Mouse (Mus musculus) midbrain, embryonic 15.5 days (tissue): ENCODE data around the gene Wdr38. TPM values are rescaled to one million over a fixed set of nuclear protein-coding genes. Genes with fewer than 3 reads are reported as not detected.

Experiments used
- ATAC-seq: fragments of 200-750 bp; cut with Nextera tagmentation; replicated peaks from 2 replicates; pipeline ENCODE4 v1.8.0; 2017; ENCODE audit warnings: moderate TSS enrichment
- H3K27ac ChIP-seq: fragments of 300-500 bp; sonication (generic); 2 replicates; pipeline ENCODE4 v1.5.1; 2015; ENCODE audit warnings: mild to moderate bottlenecking, inconsistent platforms
- H3K27me3 ChIP-seq: fragments of 300-500 bp; sonication (generic); replicated peaks from 2 replicates; pipeline ENCODE4 v1.6.1; 2015; ENCODE audit warnings: inconsistent platforms
- H3K36me3 ChIP-seq: fragments of 300-500 bp; sonication (generic); replicated peaks from 2 replicates; pipeline ENCODE4 v1.6.1; 2015; ENCODE audit warnings: inconsistent platforms
- H3K4me1 ChIP-seq: fragments of 300-500 bp; sonication (generic); 2 replicates; pipeline ENCODE4 v1.6.1; 2015; ENCODE audit warnings: inconsistent platforms
- H3K4me2 ChIP-seq: fragments of 300-500 bp; sonication (generic); 2 replicates; pipeline ENCODE4 v1.6.1; 2015; ENCODE audit warnings: inconsistent platforms, mild to moderate bottlenecking, moderate library complexity
- H3K4me3 ChIP-seq: fragments of 300-500 bp; sonication (generic); 2 replicates; pipeline ENCODE4 v1.5.1; 2015; ENCODE audit warnings: mild to moderate bottlenecking, inconsistent platforms
- H3K9ac ChIP-seq: fragments of 300-500 bp; sonication (generic); 2 replicates; pipeline ENCODE4 v1.6.1; 2015; ENCODE audit warnings: mild to moderate bottlenecking, inconsistent platforms
- H3K9me3 ChIP-seq: fragments of 300-500 bp; sonication (generic); 2 replicates; pipeline ENCODE4 v1.6.1; 2016; ENCODE audit warnings: inconsistent platforms
- WGBS: fragments of 180-500 bp; shearing (Covaris S2); methylation state at CpG from one replicate; pipeline ENCODE4 v1.1.7; 2015; ENCODE audit warnings: mixed read lengths; 5-methylcytosine and 5-hydroxymethylcytosine counted together
- polyA plus RNA-seq: library from polyadenylated mRNA; unstranded; fragments of >200 nt; fragmentation: Nextera tagmentation; extraction: Ambion mirVana; gene quantifications from 2 replicates; pipeline ENCODE4 v1.2.1, GENCODE M21; 2015

Wdr38 gene
- polyA plus RNA-seq, 1 experiment from 2014 or later = 1.8 TPM

- Histone ChIP-seq H3K4me1 (no peaks in the 10 kb centered on the region), H3K4me3 (no peak overlapping the region), H3K36me3 (no peaks in the 10 kb centered on the region), H3K9me3 (no peaks in the 10 kb centered on the region), H3K4me2 (no peak overlapping the region), H3K27ac (no peak overlapping the region), H3K27me3 (no peaks in the 10 kb centered on the region), H3K9ac (no peak overlapping the region)
- no peak for ATAC-seq
- WGBS = 86% methylated on average over 3 of the region's 3 CpGs
These were observed 22.1 kb upstream of the Wdr38 start for GRCm38 (mm10) chr2:38975181-38975580.

DNA sequence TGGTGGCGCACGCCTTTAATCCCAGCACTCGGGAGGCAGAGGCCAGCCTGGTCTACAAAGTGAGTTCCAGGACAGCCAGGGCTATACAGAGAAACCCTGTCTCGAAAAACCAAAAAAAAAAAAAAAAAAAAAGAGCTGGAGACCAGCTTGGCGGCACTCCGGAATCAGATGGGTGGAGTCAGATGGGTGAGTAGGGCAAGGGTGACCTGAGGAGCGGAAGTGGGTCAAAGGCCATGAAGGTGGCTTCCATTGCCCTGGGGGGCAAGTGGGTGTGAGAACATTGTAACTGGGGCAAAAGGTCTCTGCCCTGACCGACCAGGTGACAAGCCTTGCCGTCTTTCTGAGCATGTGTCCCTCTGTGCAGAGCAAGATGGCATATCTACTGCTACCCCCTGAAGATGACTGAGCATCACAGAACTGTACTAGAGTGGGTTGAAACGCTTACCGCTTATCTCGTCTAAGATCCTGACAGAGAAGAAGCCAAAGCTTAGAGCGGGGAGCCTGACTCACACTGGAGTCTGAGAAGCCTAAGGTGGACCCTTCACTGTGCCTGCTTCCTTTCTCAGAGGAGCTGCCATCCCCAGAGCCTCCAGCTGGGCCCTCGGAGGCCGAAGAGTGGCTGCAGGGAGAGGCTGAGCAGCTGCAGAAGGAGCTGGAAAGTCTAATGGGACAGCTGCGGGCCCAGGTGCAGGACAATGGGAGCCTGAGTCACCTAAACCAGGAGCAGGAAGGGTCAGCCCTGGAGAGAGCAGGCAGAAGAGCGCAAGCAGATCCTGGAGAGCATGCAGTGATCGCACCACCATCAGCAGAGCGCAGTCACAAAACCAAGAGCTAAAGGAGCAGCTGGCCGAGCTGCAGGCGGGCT is 21.1 kb upstream of the Wdr38 start:
- ATAC-seq = no peak
- Histone ChIP-seq H3K4me2 (no peak overlapping the region), H3K36me3 (no peaks in the 10 kb centered on the region), H3K4me3 (no peak overlapping the region), H3K27me3 (no peaks in the 10 kb centered on the region), H3K27ac (no peak overlapping the region), H3K9me3 (no peaks in the 10 kb centered on the region), H3K9ac (no peak overlapping the region), H3K4me1 (no peaks in the 10 kb centered on the region)
- WGBS = 82% methylated on average over 21 of the region's 21 CpGs

DNA sequence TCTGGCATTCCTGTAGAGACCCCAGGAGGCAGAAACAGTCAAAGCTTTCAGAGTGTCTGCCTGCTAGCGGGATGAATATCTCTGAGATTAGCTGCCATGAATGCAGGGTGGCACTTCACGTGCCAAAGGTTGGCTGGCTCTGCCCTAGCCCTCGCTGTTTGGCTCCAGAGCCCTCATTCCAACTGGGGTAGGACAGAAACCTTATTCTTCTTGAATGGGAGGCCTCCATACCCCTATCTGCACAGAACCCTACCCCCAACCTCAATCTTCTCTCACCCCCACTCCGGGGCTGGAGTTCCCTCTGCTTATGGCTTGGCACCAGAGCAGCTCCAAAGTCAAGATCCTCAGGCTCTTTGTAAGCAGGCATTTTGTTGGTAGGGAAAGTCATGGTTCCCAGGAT is 19.4 kb upstream of the Wdr38 start:
- Histone ChIP-seq H3K4me3 (no peak overlapping the region), H3K4me2 (no peak overlapping the region), H3K27me3 (no peaks in the 10 kb centered on the region), H3K36me3 (no peaks in the 10 kb centered on the region), H3K4me1 (no peaks in the 10 kb centered on the region), H3K9ac (no peak overlapping the region), H3K27ac (no peak overlapping the region), H3K9me3 (no peaks in the 10 kb centered on the region)
- no peak for ATAC-seq
- WGBS = 75% methylated on average over 4 of the region's 4 CpGs

- H3K9ac ChIP-seq = no peak overlapping the region
- no peak overlapping the region for H3K4me3 ChIP-seq
- no peak for ATAC-seq
- no peak overlapping the region for H3K27ac ChIP-seq
- WGBS = 100% methylated on average over 2 of the region's 2 CpGs
- no peaks in the 10 kb centered on the region for H3K4me1 ChIP-seq
- H3K4me2 ChIP-seq = no peak overlapping the region
- H3K27me3 ChIP-seq = no peaks in the 10 kb centered on the region
- no peaks in the 10 kb centered on the region for H3K36me3 ChIP-seq
- H3K9me3 ChIP-seq = no peaks in the 10 kb centered on the region
These were observed 13.8 kb upstream of the Wdr38 start for GRCm38 (mm10) chr2:38983456-38983855.

DNA sequence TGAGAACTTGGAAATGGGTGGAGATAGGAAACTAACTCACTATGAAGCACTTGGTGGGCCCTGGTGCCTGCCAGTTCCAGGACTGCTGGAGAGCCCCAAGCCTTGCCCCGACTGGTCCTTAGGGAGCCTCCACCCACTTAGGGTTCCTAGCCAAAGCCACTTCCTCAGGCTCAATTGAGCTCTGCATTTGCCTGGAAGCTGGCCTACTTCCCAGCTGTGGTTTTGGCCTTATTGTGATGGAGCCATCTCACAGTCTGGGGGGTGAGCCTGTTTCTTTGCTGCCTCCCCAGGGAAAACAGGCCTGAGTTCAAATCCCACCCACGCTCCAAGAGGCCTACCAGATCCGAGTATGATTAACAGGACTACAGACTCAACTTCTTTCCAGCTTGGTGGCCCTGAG is 10.7 kb upstream of the Wdr38 start:
- Histone ChIP-seq H3K4me3 (no peak overlapping the region), H3K4me1 (no peaks in the 10 kb centered on the region), H3K27ac (no peak overlapping the region), H3K4me2 (no peak overlapping the region), H3K36me3 (no peaks in the 10 kb centered on the region), H3K27me3 (no peaks in the 10 kb centered on the region), H3K9ac (no peak overlapping the region), H3K9me3 (no peaks in the 10 kb centered on the region)
- 83% methylated on average over 3 of the region's 3 CpGs for WGBS
- ATAC-seq = no peak

DNA sequence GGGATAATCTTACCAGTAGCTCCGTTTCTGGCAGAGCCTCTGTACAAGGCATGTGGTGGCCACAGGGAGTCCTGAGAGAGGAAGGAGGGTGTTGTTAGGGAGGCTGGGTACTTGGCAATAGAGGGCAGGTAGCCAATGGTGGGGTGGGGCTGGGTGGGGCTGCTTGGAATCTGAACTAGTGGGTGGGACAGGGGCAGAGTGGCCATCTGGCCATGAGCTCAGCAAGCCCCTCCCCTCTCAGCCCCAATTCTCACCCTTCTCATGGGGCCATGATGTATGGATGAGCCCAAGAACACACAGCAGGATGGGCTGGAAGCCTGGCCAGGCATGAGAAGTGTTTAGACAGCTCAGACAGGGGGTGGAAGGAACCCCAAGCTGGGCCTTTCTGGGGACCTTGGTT is 9.9 kb upstream of the Wdr38 start:
- no peak for ATAC-seq
- H3K4me1 ChIP-seq = no peaks in the 10 kb centered on the region
- H3K27ac ChIP-seq = no peak overlapping the region
- H3K4me2 ChIP-seq = no peak overlapping the region
- H3K36me3 ChIP-seq = no peaks in the 10 kb centered on the region
- 62% methylated on average over 1 of the region's 1 CpGs for WGBS
- H3K27me3 ChIP-seq = no peaks in the 10 kb centered on the region
- no peaks in the 10 kb centered on the region for H3K9me3 ChIP-seq
- no peak overlapping the region for H3K4me3 ChIP-seq
- no peak overlapping the region for H3K9ac ChIP-seq

DNA sequence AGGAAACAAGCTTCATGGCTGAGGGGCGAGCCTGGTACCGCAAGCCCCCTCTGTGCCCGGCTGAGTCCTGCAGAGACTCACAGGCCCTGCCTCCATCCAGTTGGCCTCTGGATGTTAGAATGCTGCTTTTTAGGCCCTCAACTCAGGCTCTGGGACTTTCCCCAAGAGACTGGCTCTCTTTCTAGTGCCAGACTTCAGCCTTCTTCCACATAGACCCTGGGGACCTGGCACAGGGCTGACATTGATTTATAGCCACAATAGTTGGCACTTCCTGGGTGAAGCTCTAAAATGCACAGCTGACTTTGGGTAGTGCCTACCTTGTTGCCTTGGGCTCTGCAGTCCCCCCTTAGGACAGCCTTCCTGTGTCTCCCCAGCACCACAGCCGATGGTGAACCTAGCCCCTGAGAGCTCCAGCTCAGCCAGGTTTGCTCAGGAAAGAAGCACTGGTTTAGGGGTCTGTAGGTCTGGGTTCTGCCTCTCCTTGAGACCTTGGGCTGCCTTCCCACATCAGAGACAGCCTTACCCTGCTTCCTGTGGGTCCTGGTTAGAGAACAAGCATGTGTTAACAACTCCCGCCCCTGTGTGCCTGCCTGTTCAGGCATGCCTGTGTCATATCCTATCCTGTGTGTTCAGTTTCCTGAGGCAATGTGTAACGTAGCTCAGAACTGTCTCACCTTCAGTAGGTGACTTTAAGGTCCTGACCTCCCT is 9.3 kb upstream of the Wdr38 start:
- Histone ChIP-seq H3K27me3 (no peaks in the 10 kb centered on the region), H3K9ac (no peak overlapping the region), H3K4me3 (no peak overlapping the region), H3K27ac (no peak overlapping the region), H3K4me1 (no peaks in the 10 kb centered on the region), H3K9me3 (no peaks in the 10 kb centered on the region), H3K4me2 (no peak overlapping the region), H3K36me3 (no peaks in the 10 kb centered on the region)
- no peak for ATAC-seq
- WGBS = 86% methylated on average over 6 of the region's 6 CpGs

DNA sequence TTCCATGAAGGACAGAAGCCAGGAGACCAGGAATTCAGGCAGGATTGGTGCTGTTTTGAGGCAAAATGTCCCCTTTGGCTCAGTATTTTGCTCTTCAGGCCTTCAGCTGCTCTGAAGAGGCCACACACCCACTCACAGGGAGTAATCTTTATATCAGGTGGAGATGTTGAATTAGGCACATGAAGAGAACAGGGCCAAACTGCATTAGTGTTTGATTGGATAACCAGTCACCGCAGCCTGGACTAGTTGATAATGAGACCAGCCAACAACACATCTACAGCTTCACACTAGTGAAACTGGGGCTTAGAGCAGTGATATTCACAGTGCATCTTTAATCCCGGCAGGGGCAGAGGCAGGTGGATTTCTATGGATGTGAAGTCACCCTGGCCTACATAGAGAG is 8.3 kb upstream of the Wdr38 start:
- no peak overlapping the region for H3K27ac ChIP-seq
- no peak overlapping the region for H3K4me3 ChIP-seq
- no peak overlapping the region for H3K4me2 ChIP-seq
- H3K9ac ChIP-seq = no peak overlapping the region
- H3K36me3 ChIP-seq = no peaks in the 10 kb centered on the region
- no peaks in the 10 kb centered on the region for H3K4me1 ChIP-seq
- no peaks in the 10 kb centered on the region for H3K9me3 ChIP-seq
- 85% methylated on average over 2 of the region's 2 CpGs for WGBS
- no peak for ATAC-seq
- H3K27me3 ChIP-seq = no peaks in the 10 kb centered on the region

DNA sequence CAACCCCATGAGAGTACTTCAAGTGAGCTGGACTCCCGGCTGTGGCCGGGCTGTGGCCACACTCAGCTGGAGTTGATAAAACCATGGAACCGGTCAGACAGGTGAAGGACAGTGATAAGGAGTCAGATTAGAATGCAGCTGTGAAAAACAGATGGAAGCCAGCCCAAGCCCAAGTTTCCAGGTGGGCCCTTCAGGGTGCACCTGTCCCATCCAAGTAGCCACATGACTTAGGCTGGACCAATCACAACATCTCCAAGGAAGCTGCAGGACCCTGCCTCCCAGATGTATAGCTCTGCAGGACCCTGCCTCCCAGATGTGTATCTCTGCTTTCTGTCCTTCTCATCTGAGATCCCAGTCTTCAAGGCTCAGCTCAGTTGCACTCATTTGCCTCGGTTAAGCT is 5.3 kb upstream of the Wdr38 start:
- Histone ChIP-seq H3K4me3 (no peak overlapping the region), H3K9ac (no peak overlapping the region), H3K27ac (no peak overlapping the region), H3K27me3 (no peaks in the 10 kb centered on the region), H3K4me2 (no peak overlapping the region), H3K9me3 (no peaks in the 10 kb centered on the region), H3K36me3 (no peaks in the 10 kb centered on the region), H3K4me1 (no peaks in the 10 kb centered on the region)
- 78% methylated on average over 4 of the region's 4 CpGs for WGBS
- ATAC-seq = no peak

GRCm38 (mm10) chr2:38992452-38992851 is 4.8 kb upstream of the Wdr38 start:
- Histone ChIP-seq H3K4me1 (0 out of 2 replicates have a peak, but pooled peaks cover under 1% of the 10 kb centered on the region), H3K27ac (no peak overlapping the region), H3K9ac (no peak overlapping the region), H3K9me3 (no peaks in the 10 kb centered on the region), H3K4me3 (no peak overlapping the region), H3K4me2 (no peak overlapping the region), H3K36me3 (no peaks in the 10 kb centered on the region), H3K27me3 (0 out of 2 replicates have a peak, but pooled peaks cover 3% of the 10 kb centered on the region)
- no peak for ATAC-seq
- WGBS = 46% methylated on average over 4 of the region's 4 CpGs

- ATAC-seq = no peak
- Histone ChIP-seq H3K4me1 (peaks cover 24% of the 10 kb centered on the region), H3K27me3 (0 out of 2 replicates have a peak, but pooled peaks cover 4% of the 10 kb centered on the region), H3K9ac (no peak overlapping the region), H3K4me3 (no peak overlapping the region), H3K36me3 (peaks cover 29% of the 10 kb centered on the region), H3K4me2 (no peak overlapping the region), H3K27ac (no peak overlapping the region), H3K9me3 (no peaks in the 10 kb centered on the region)
- 61% methylated on average over 4 of the region's 4 CpGs for WGBS
These were observed 2.1 kb downstream of the Wdr38 start for GRCm38 (mm10) chr2:38999381-38999780.

DNA sequence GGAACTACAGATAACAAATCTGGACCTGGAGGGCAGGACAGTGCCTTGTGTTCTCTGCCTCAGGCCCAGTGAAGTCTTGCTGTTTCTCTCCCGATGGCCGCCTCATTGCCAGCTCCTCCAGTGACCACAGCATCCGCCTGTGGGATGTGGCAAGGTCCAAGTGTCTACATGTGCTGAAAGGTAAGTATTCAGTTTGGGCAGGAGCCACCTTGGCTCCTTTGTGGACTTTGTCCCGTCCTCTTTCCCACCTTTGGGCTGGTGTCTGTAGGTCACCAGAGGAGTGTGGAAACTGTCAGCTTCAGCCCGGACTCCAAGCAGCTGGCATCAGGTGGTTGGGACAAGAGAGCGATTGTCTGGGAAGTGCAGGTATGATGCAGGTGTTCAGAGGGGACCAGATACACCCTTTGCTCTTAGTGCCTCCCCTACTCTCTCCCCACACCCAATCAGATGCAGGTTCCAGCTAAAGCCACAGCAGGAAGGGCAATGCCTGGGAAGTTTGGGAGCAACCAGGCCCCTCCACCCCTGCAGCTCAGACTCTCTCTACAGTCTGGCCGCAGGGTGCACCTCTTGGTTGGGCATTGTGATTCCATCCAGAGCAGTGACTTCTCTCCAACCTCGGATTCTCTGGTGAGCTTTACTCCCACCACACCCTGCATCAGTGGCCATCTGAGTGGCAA is 2.8 kb downstream of the Wdr38 start:
- Histone ChIP-seq H3K36me3 (peaks cover 29% of the 10 kb centered on the region), H3K27me3 (0 out of 2 replicates have a peak, but pooled peaks cover 4% of the 10 kb centered on the region), H3K4me2 (no peak overlapping the region), H3K4me1 (peaks cover 25% of the 10 kb centered on the region), H3K9ac (no peak overlapping the region), H3K9me3 (no peaks in the 10 kb centered on the region), H3K27ac (no peak overlapping the region), H3K4me3 (no peak overlapping the region)
- WGBS = 70% methylated on average over 8 of the region's 8 CpGs
- no peak for ATAC-seq
